Mouse (Mus musculus) heart, postnatal 10 days (tissue): ENCODE measurements at regions not wholly inside any gene's neighbourhood (a gene's known extent, or its start where the extent isn't known, plus 50 kb on each side); places are given as distances from the start of the nearest gene placed in this dataset.

Experiments used
- DNase-seq, 2 experiments: peaks; one replicate each; pipeline ENCODE4 v3.0.0; 2021
- intact Hi-C: fragments of 180-260 bp; cut with DNase I; formaldehyde crosslinking; loops from one replicate; pipeline ENCODE4 v1.15.1; 2025

DNA sequence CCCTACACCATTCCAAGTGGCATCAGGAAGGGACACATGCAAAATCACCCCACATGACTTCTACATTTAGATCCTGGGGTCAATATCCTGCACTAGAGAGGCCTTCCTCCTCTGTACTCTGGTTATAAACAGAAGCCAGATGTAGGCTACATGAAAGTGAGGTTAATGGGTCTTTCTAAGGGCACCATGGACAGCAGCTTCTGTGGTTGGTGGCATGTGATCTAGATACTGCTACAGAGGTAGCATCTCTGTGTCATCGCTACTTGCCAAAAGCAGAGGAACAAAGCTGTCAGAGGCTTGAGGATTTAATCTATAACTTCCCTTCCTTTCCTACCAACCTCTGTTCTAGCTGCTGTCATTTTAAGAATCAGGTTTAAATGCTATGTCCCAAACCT, 101.7 kb upstream of the Noct start:
- no peak for DNase-seq
- intact Hi-C loops, result loop anchor here (2.0 to 5.0 kb wide), 4 partner anchors 45 to 818 kb away; no protein-coding TSS in a partner anchor

- intact Hi-C loops, result no loop called here
- no peak for DNase-seq
These were observed 96.4 kb upstream of the Noct start for GRCm38 (mm10) chr3:51127875-51128274.

- no peak for DNase-seq
- intact Hi-C loops, result no loop called here
These were observed 95.6 kb upstream of the Noct start for GRCm38 (mm10) chr3:51128491-51129155.

- intact Hi-C loops, result no loop called here
- DNase-seq, result peak; percentile 17 to 37
These were observed 93.5 kb upstream of the Noct start for GRCm38 (mm10) chr3:51130709-51131108.

DNA sequence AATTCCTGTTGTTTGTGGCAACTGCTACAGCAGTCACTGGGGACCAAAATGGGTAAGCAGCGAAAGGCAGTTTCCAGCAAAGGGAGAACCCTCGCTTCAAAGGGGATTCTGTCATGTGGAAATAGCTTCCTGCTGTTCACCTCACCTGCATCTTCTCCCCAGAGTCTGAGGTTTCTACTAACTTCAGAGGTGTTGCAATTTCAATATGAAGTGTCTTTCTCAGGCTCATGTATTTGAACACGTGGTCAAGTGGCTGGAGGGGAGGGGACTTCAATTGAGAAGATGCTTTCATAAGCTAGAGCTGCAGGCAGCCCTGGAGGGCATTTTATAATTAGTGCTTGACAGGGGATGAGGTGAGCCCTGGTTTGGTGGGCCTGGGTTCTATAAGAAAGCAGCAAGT, 92.9 kb upstream of the Noct start:
- intact Hi-C loops, result no loop called here
- no peak for DNase-seq

DNA sequence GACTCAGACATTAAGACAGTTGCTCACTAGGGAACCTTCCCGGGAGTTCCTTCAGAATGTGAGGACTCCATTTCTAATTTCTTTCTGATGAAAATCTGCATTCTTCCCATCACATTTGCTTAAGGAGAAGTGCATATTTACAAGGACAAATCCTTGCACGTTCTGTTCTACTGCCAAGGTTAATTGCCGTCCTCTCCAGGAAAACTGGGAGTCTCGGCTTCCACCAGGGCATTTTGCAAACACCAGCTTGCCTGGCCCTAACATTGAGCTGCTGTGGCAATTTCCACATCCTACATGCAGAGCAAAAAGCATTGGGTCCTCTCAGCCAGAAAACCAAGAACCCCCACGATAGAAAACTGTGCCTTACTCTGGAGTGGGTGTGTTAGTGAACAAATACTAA, 91.5 kb upstream of the Noct start:
- intact Hi-C loops, result no loop called here
- no peak for DNase-seq

GRCm38 (mm10) chr3:51135581-51135980, 88.7 kb upstream of the Noct start:
- DNase-seq, result no peak
- intact Hi-C loops, result no loop called here

DNA sequence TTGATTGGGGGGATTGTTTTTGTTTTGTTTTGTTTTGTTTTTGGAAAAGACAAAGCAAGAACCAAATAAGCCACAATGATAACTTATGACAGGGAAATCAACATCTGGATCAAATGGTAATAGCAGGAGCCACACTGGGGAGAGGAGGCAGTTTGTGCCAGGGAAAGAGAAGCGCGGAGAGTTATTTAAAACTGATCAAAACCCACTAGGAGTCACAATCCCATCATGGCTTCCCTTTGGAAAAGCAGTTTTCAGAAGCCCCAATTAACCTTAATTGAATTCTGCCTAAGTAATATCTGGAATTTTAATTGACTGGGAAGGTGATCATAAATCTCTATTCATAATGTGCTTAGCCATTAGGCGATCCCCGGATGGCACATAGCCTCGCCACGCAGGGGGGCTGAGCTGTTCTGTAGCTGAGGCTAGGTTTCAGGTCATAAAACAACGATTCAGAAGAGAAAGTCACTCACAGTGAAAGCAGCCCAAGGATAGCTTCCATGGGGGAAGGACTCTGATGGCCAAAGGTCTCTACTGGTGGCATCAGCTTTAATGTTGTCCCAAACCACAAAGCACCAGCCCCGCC, 86.4 kb upstream of the Noct start:
- DNase-seq, result no peak
- intact Hi-C loops, result no loop called here

DNA sequence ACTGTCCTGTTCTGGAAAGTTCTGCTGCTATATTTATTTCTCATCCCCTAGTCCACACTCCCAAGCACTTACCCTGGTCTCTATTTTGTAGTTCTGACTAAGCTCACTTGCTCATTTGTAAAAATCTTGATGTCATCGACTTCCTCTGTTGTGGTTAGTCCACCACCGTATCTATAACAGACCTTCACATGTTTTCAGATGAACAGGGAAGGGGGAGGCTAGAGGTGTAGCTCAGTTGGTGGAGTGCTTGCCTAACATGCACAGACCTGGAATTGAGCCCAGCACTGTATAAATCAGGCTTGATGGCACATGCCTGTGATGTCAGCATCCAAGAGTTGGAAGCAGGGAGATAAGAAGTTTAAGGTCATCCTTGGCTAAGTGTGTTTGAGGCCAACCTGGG, 78.3 kb upstream of the Noct start:
- intact Hi-C loops, result no loop called here
- no peak for DNase-seq

DNA sequence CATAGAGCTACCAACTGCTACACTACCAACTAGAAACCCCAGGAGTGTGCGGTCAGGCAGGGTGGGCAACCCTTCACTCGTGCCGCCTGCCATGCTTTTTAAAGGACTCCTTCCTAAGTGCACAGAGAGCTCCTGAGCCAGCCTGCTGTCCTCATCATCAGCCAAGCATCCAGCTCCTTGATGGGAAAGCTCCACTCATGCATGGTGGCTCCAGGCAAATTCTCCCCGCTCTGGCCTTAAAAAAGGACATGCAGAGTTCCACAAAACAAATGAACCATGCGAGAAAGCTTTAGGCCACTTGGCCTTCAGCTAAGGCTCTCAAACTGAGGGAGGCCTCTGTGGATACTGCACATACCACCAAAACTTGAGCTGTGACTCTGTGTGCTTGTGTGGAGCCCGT, 74.2 kb upstream of the Noct start:
- intact Hi-C loops, result loop anchor here (10.0 kb wide), 1 partner anchor 205 kb away; no protein-coding TSS in a partner anchor
- DNase-seq, result no peak

DNA sequence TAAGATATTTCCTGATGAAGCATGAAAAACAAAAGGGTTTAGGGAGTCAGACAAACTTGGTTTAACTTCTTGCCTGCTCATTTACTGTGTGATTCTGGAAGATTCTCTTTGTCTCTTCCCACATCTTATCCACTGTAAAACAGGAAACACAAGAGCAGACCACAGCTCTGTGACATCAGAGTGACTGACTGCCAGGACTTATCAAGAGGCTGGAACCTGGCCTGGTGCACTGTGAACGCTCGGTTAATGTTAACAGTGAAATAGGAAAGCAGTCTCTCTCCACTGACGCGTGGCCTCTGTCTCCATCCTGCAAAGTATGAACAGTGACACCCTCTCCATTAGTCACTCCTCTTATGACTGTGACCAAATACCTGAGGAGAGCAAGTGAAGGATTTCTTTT, 73.1 kb upstream of the Noct start:
- intact Hi-C loops, result loop anchor here (10.0 kb wide), 1 partner anchor 204 kb away; no protein-coding TSS in a partner anchor
- peak; percentile 67 to 68 for DNase-seq

DNA sequence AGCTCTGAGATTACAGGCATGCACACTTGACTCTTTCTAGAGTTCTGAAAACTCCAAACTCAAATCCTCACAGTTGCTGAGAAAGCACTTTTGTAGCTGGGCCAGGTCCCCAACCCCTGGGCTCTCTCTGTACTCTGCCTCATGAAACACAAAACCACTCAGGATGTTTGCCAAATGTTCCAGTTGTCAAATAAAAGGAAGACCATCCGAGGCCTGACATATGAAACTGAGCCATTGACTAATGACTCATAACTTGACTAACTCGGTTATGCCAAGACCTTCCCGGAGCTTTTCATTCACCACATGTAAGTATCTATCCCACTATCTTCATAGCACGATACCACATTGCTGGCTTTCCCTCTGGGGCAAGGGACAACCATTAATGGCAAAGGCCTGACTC, 68.6 kb upstream of the Noct start:
- DNase-seq, result peak; percentile 46 to 58
- intact Hi-C loops, result loop anchor here (10.0 kb wide), 1 partner anchor 199 kb away; no protein-coding TSS in a partner anchor

GRCm38 (mm10) chr3:51156386-51157290, 67.6 kb upstream of the Noct start:
- intact Hi-C loops, result loop anchor here (10.0 kb wide), 1 partner anchor 198 kb away; no protein-coding TSS in a partner anchor
- DNase-seq, result peak; percentile 85 to 88

DNA sequence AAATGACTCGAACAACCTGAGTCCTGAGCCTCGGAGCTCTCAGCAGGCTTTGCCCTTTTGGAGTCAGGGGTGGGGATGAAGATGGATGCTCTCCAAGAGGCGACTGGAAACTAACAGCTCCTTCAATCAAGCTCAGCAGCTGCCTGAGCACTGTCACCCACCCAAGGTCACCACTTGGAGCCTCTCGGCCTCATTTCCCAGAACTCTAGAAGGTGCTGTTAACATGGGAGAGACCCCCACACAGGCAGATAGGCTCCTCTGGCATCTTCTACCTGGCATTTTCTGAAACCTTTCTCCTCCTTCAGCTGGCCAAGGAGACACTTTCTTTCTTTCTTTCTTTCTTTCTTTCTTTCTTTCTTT, 67.0 kb upstream of the Noct start:
- DNase-seq, result no peak
- intact Hi-C loops, result loop anchor here (10.0 kb wide), 1 partner anchor 198 kb away; no protein-coding TSS in a partner anchor

DNA sequence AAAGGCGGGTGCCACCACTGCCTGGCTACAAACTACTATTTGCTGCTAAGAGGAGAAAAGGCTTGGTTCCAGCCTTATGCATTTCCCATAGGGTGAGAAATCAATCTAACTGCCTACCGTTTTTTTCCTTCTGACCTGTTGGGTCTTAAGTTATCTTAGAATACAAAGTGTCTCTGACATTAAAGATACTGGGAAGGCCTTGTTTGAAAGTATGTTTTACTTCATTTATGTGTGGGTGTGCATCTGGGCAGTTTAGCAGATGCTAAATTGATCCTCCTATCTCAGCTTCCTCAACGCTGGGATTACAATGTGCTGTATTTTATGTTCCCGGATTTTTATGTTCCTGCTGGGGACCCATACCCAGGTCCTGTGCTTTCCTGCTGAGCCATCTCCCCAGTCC, 65.8 kb upstream of the Noct start:
- intact Hi-C loops, result loop anchor here (10.0 kb wide), 1 partner anchor 196 kb away; no protein-coding TSS in a partner anchor
- DNase-seq, result no peak

DNA sequence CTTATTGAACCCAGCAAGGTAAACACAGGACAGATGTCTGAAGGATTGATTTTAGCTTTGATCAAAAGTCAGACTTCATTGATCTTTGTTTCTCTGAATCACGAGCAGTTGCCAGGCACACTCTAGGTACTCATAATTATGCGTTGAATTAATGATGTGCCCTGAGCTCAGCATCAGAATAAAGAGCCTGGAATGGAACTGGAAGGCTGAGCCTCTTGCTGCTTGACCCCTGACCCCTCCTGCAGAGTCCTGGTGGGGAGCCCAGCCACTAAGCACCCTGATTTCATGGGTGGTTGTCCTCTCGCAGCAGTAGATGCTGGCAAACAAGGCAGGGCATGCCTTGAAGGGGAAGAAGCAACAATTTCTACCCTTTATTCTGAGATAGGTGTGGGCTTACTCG, 64.9 kb upstream of the Noct start:
- intact Hi-C loops, result loop anchor here (10.0 kb wide), 1 partner anchor 195 kb away; no protein-coding TSS in a partner anchor
- DNase-seq, result no peak

DNA sequence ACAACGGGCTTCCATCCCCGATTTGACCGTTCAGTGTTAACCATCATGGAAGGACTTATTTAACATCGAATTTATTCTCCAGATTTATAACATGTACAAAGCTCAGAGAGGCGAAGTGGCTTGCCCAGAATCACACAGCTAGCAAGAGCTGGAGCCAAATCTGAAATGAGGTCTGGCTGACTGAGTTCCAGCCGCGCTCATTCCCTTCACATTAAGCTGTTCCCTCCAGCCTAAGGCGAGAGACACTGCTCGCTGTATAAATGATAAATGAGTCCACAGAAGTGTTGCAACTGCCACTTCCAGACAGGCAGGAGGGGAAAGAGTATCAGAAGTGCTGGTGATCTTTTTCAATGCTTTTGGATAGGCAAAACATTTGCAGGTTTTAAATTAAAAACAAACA, 64.4 kb upstream of the Noct start:
- intact Hi-C loops, result loop anchor here (10.0 kb wide), 1 partner anchor 195 kb away; no protein-coding TSS in a partner anchor

GRCm38 (mm10) chr3:51160625-51161024, 63.6 kb upstream of the Noct start:
- DNase-seq, result no peak
- intact Hi-C loops, result no loop called here

More for the DNA sequence above, 64.4 kb upstream of the Noct start:
- no peak for DNase-seq

- DNase-seq, result no peak
- intact Hi-C loops, result loop anchor here (2.0 kb wide), 1 partner anchor 47 kb away; no protein-coding TSS in a partner anchor
These were observed 54.9 kb upstream of the Noct start for GRCm38 (mm10) chr3:51169150-51169925.

GRCm38 (mm10) chr3:51170225-51170852, 53.9 kb upstream of the Noct start:
- intact Hi-C loops, result loop anchor here (1.0 to 5.0 kb wide), 3 partner anchors 263 to 866 kb away; no protein-coding TSS in a partner anchor
- peak; percentile 86 to 90 for DNase-seq
